Mouse (Mus musculus) C2C12 (cell line): ENCODE results near the gene Tubb5.

Experiments
- CTCF ChIP-seq: IDR thresholded peaks from one replicate; pipeline ENCODE4 v1.5.1; 2011; ENCODE audit not compliant: control insufficient read depth, insufficient read depth, insufficient read length
- MAX ChIP-seq: IDR thresholded peaks from one replicate; pipeline ENCODE4 v1.6.1; 2011; ENCODE audit warnings: mild to moderate bottlenecking, control low read depth
- MYOD1 ChIP-seq: IDR thresholded peaks from one replicate; pipeline ENCODE4 v1.6.1; 2011; ENCODE audit warnings: low read depth; ENCODE audit not compliant: control insufficient read depth, insufficient read length
- USF1 ChIP-seq: IDR thresholded peaks from one replicate; pipeline ENCODE4 v1.6.1; 2011; ENCODE audit warnings: low read depth, mild to moderate bottlenecking, control low read depth, moderate library complexity

DNA sequence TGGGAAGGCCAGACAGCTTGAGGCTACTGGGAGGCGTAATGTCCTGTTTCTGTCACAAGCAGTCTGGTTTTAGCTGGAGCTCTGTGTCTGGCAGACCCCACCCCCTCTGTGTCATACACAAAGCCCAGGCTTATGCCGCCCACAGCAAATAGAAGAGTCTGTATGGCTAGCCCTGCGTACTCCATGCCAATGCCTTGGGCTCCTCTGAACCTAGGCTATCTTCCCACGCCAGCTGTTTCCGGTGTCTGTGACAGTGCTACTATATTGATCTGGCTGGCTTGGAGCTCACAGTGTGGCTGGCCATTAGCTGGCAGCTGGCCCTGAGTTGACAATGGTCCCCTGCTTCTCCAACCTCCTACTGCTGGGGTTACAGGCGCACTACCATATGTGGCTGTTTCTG, 54.2 kb downstream of the Tubb5 start:
- TF ChIP-seq USF1 = no peak
- no peak for TF ChIP-seq CTCF
- no peak for TF ChIP-seq MAX
- TF ChIP-seq MYOD1 = no peak
